Comparison of ENCODE assay signal across 8 mouse cellular contexts in genomic region chr12:80379831-80380457, GRCm38 (mm10). TPM values are rescaled to one million over a fixed set of nuclear protein-coding genes. Genes with fewer than 3 reads are reported as not detected.
DNase-seq lines count a peak whose midpoint lies in the region; ATAC-seq lines count a peak whose summit lies in the region.

No protein-coding gene starts in this region.

- no peak for DNase-seq in cerebellum, adult 8-10 months
- DNase-seq in Muller cell, postnatal 12 days (ENCODE audit: inconsistent ontology term) = peak; percentile 98
- DNase-seq in forebrain, embryonic 11.5 days (ENCODE audit: low spot score) = peak; percentile 55
- DNase-seq in layer of hippocampus, postnatal 36 days = peak; percentile 47 to 55
- peak; percentile 57 for DNase-seq in midbrain, embryonic 14.5 days
- no peak for DNase-seq in frontal cortex, postnatal 14 days (ENCODE audit: low spot score in 2 of 2)
- no peak for DNase-seq in spleen, postnatal 4 days (ENCODE audit: low spot score in 2 of 2)

- no peaks in the 10 kb centered on the region for H3K27me3 ChIP-seq in forebrain, embryonic 11.5 days (ENCODE audit: control insufficient read depth, insufficient read depth, low read length)
- no peaks in the 10 kb centered on the region for H3K27me3 ChIP-seq in midbrain, embryonic 14.5 days (ENCODE audit: control insufficient read depth, insufficient read depth, low read length)

- WGBS in forebrain, embryonic 11.5 days = 87% methylated on average over 10 of the region's 10 CpGs
- 91% methylated on average over 10 of the region's 10 CpGs for WGBS in midbrain, embryonic 14.5 days

- 0 out of 2 replicates have a peak, but pooled peaks cover 2% of the 10 kb centered on the region for H3K4me1 ChIP-seq in forebrain, embryonic 11.5 days (replicated peaks; ENCODE audit: control insufficient read depth, insufficient read depth, low read length)
- no peaks in the 10 kb centered on the region for H3K4me1 ChIP-seq in midbrain, embryonic 14.5 days (ENCODE audit: control insufficient read depth, insufficient read depth, low read length)

- H3K9ac ChIP-seq in forebrain, embryonic 11.5 days (ENCODE audit: low read length) = no peak overlapping the region
- no peak overlapping the region for H3K9ac ChIP-seq in midbrain, embryonic 14.5 days (replicated peaks; ENCODE audit: low read length)

- ATAC-seq in cerebellum, adult (ENCODE audit: insufficient number of reproducible peaks, low FRiP score, low TSS enrichment) = 0 out of 2 replicates have a peak, but pooled peaks have one; percentile 40
- ATAC-seq in forebrain, embryonic 11.5 days (replicated peaks; ENCODE audit: low FRiP score) = peak; percentile 61; the same call in 1 of the 2 replicates
- ATAC-seq in midbrain, embryonic 14.5 days (ENCODE audit: low FRiP score, low TSS enrichment) = no peak

- H3K9me3 ChIP-seq in forebrain, embryonic 11.5 days (ENCODE audit: control insufficient read depth, low read length) = no peaks in the 10 kb centered on the region
- H3K9me3 ChIP-seq in midbrain, embryonic 14.5 days (ENCODE audit: control insufficient read depth, low read length) = no peaks in the 10 kb centered on the region

- H3K27ac ChIP-seq in forebrain, embryonic 11.5 days (ENCODE audit: low read depth, low read length) = 0 out of 2 replicates have a peak overlapping the region, but pooled peaks have one; percentile 25
- H3K27ac ChIP-seq in midbrain, embryonic 14.5 days (replicated peaks; ENCODE audit: low read depth, low read length) = no peak overlapping the region

- no peak overlapping the region for H3K4me3 ChIP-seq in forebrain, embryonic 11.5 days (ENCODE audit: low read depth, low read length)
- no peak overlapping the region for H3K4me3 ChIP-seq in midbrain, embryonic 14.5 days (replicated peaks; ENCODE audit: low read depth, low read length)

- no peaks in the 10 kb centered on the region; the same call in 1 of the 2 replicates for H3K36me3 ChIP-seq in forebrain, embryonic 11.5 days (ENCODE audit: control insufficient read depth, insufficient read depth, low read length)
- H3K36me3 ChIP-seq in midbrain, embryonic 14.5 days (ENCODE audit: control insufficient read depth, insufficient read depth, low read length) = peaks cover 26% of the 10 kb centered on the region

- H3K4me2 ChIP-seq in forebrain, embryonic 11.5 days (ENCODE audit: low read depth, low read length, severe bottlenecking) = no peak overlapping the region
- H3K4me2 ChIP-seq in midbrain, embryonic 14.5 days (ENCODE audit: low read length) = no peak overlapping the region

RNA-seq across cellular contexts. Expression of gene Dcaf5, which starts 56.5 kb away (rescaled TPM):
- polyA plus RNA-seq in forebrain, embryonic 11.5 days (2014; fragmentation: Nextera tagmentation; extraction: Ambion mirVana) = 12.5 and 14.6 TPM in 2 replicates
- total RNA-seq in layer of hippocampus, postnatal 36 days (2021) = 10 to 100 TPM; 68.5 to 74.0 TPM
- 28.0 and 29.9 TPM in 2 replicates for polyA plus RNA-seq in midbrain, embryonic 14.5 days (2014; fragmentation: Nextera tagmentation; extraction: Ambion mirVana)

Comparison
In these comparisons a context has a peak if more than half of its experiments do, and no peak if none do; other contexts are left out.
1. DNase-seq: peak in Muller cell, postnatal 12 days (single experiment), forebrain, embryonic 11.5 days (single experiment), layer of hippocampus, postnatal 36 days (2 of 2) and midbrain, embryonic 14.5 days (single experiment); none in cerebellum, adult 8-10 months (single experiment), frontal cortex, postnatal 14 days (0 of 2) and spleen, postnatal 4 days (0 of 2).